Mouse (Mus musculus) limb, embryonic 10.5 days (tissue): Measurements from ENCODE around the gene Rab26. TPM values are rescaled to one million over a fixed set of nuclear protein-coding genes. Genes with fewer than 3 reads are reported as not detected.

Source experiments
- DNase-seq: peaks from one replicate; pipeline ENCODE4 v3.0.0-alpha.2; 2017; ENCODE audit warnings: low spot score
- H3K27ac ChIP-seq: fragments of 300-500 bp; sonication (generic); 2 replicates; pipeline ENCODE4 v1.5.1; 2016; ENCODE audit warnings: mild to moderate bottlenecking
- H3K27me3 ChIP-seq: fragments of 300-500 bp; sonication (generic); 2 replicates; pipeline ENCODE4 v1.6.1; 2016; ENCODE audit warnings: low read depth, mild to moderate bottlenecking; ENCODE audit not compliant: poor library complexity, severe bottlenecking
- H3K36me3 ChIP-seq: fragments of 300-500 bp; sonication (generic); 2 replicates; pipeline ENCODE4 v1.6.1; 2016; ENCODE audit warnings: mild to moderate bottlenecking, moderate library complexity
- H3K4me1 ChIP-seq: fragments of 300-500 bp; sonication (generic); 2 replicates; pipeline ENCODE4 v1.6.1; 2016
- H3K4me3 ChIP-seq: fragments of 300-500 bp; sonication (generic); 2 replicates; pipeline ENCODE4 v1.5.1; 2016; ENCODE audit warnings: mild to moderate bottlenecking, moderate library complexity
- H3K9me3 ChIP-seq: fragments of 300-500 bp; sonication (generic); replicated peaks from 2 replicates; pipeline ENCODE4 v1.6.1; 2016; ENCODE audit warnings: mild to moderate bottlenecking
- whole genome bisulfite sequencing: fragments of 180-500 bp; shearing (Covaris S2); methylation state at CpG from one replicate; pipeline ENCODE4 v1.1.7; 2016; 5-methylcytosine and 5-hydroxymethylcytosine counted together
- polyA plus RNA-seq: library from polyadenylated mRNA; unstranded; fragments of >200 nt; fragmentation: Nextera tagmentation; extraction: Ambion mirVana; gene quantifications from 2 replicates; pipeline ENCODE4 v1.2.1, GENCODE M21; 2016

The Rab26 gene
- polyA plus RNA-seq, 1 experiment from 2014 or later, result 3.8 TPM

DNA sequence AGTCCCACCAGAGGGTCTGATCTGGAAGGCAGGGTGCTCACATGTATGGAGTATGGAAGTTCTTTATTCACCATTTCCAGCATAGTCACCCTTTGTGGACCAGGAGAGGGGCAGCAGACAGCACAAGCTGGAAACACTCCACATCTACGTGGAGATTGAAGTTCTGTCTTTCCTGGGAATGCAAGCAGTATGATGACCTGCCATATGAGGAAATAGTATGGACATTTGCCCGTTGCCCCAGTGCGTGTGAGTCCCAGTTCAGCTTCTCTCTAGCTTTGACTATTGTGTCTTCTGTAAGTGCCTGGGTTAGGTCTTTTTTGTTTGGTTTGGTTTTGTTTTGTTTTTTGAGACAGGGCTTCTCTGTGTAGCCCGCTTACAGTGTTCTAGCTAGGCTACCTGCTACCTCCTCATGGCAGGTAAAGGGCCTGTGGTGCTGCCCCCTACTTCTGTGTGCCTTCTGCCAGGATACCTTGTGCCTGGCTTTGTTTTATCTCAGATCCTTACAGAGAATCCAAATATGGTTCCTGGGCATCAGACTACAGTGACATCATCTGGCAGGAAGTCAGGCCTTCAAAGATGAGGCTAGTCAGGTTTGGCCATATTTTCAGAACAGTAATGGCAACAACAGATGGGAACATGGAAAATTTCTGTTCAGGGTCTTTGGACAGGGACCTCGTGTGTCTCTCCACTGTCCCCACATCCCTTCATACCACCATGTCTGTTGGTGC is 26.5 kb upstream of the Rab26 start:
- Histone ChIP-seq H3K9me3 (no peaks in the 10 kb centered on the region), H3K36me3 (peaks cover 25% of the 10 kb centered on the region), H3K4me1 (peaks cover 28% of the 10 kb centered on the region), H3K4me3 (no peak overlapping the region), H3K27ac (no peak overlapping the region), H3K27me3 (no peaks in the 10 kb centered on the region)
- WGBS, result 91% methylated on average over 5 of the region's 5 CpGs
- no peak for DNase-seq

DNA sequence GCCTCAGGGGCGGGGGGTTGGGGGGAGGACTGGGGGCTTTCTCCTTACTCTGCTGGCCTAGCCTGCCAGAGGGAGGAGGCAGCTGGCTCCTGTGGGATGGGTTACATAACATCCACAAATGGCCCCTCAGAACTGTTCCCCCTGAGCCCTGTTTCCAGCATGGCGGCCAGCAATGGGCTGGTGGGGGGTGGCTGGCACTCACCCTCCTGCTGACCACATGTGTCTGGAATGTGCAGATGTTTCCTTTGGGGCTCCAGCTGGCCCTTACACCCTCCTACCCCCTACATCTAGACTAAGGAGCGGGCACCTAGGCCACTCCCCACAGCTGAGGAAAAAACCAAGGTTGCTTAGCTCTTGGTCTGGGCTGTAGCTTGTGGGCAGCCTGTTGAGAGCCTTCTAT is 25.1 kb upstream of the Rab26 start:
- no peaks in the 10 kb centered on the region for H3K27me3 ChIP-seq
- no peak overlapping the region for H3K4me3 ChIP-seq
- peaks cover 24% of the 10 kb centered on the region for H3K4me1 ChIP-seq
- peak overlapping the region; percentile 76 for H3K27ac ChIP-seq
- H3K9me3 ChIP-seq, result no peaks in the 10 kb centered on the region
- peaks cover 13% of the 10 kb centered on the region for H3K36me3 ChIP-seq
- DNase-seq, result no peak
- WGBS, result 78% methylated on average over 3 of the region's 3 CpGs

DNA sequence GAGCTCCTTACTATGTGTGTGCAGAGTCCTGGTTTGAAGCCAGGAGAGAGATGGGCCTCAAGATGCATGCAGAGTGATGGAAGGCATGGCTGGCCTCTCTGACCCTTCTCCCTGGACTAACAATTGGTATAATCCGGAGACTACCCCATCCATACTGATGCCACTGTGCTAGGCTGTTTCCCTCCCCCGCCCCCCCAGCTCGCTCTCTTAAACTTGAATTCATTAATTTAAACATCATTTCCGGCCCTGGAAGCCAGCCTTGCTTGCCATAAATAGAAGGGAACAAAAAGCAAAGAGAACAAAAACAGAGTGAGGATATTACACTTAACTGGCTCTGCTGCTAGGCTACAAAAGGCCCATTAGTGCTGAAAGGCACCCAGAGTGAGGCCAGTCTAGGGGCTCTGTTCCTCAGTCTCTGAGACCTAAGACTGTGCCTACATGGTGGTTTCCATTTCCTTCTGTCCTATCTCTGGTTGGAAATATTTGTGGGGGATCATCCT is 24.6 kb upstream of the Rab26 start:
- no peaks in the 10 kb centered on the region for H3K9me3 ChIP-seq
- H3K4me1 ChIP-seq, result peaks cover 24% of the 10 kb centered on the region
- H3K4me3 ChIP-seq, result no peak overlapping the region
- H3K27ac ChIP-seq, result peak overlapping the region; percentile 76
- WGBS, result 62% methylated on average over 4 of the region's 4 CpGs
- no peaks in the 10 kb centered on the region for H3K27me3 ChIP-seq
- peaks cover 13% of the 10 kb centered on the region for H3K36me3 ChIP-seq
- no peak for DNase-seq

DNA sequence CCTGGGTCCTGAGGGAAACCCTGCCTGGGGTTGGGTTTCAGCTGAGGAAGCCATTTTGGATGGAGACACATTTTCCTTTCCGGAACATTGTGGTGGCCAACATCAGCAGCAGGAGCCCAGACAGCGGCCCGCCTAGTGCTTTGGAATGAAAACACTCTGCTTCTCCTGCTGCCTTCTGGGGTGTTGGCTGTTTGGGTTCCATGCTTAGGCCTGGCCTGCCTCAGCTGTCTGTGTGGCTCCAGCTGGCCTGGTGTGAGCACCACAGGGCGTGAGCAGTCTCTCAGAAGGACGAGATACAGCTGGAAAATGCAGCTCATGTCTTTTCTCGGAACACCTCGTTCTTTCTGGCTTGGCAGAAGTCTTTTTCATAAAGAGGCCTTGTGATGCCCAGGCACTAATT is 23.1 kb upstream of the Rab26 start:
- H3K27ac ChIP-seq, result no peak overlapping the region
- H3K36me3 ChIP-seq, result peaks cover 13% of the 10 kb centered on the region
- no peaks in the 10 kb centered on the region for H3K9me3 ChIP-seq
- peaks cover 25% of the 10 kb centered on the region for H3K4me1 ChIP-seq
- H3K4me3 ChIP-seq, result no peak overlapping the region
- 94% methylated on average over 7 of the region's 7 CpGs for WGBS
- DNase-seq, result no peak
- H3K27me3 ChIP-seq, result no peaks in the 10 kb centered on the region

DNA sequence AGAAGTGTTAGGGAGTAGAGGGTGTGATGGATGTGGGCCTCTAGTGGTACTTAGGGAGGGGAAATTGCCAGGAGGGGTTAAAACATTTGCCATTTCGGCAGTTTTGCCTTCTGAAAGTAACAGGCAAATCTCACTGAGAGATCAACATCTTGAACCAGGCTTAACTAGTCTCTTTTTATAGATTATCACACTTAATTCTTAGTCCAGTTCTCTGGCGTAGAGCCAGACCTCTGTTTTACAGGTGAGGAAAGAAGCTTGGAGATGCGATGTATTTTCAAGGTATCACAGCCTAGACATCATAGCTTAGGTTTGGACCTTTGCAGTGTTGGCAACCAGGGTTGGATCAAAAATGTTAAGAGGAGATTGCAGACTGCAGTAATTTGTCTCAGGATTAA is 17.0 kb upstream of the Rab26 start:
- Histone ChIP-seq H3K4me1 (peaks cover 32% of the 10 kb centered on the region), H3K4me3 (peak overlapping the region; percentile 77), H3K9me3 (no peaks in the 10 kb centered on the region), H3K27ac (peak overlapping the region; percentile 93), H3K27me3 (peaks cover 17% of the 10 kb centered on the region), H3K36me3 (no peaks in the 10 kb centered on the region; the same call in 1 of the 2 replicates)
- no peak for DNase-seq
- WGBS, result 49% methylated on average over 3 of the region's 3 CpGs

DNA sequence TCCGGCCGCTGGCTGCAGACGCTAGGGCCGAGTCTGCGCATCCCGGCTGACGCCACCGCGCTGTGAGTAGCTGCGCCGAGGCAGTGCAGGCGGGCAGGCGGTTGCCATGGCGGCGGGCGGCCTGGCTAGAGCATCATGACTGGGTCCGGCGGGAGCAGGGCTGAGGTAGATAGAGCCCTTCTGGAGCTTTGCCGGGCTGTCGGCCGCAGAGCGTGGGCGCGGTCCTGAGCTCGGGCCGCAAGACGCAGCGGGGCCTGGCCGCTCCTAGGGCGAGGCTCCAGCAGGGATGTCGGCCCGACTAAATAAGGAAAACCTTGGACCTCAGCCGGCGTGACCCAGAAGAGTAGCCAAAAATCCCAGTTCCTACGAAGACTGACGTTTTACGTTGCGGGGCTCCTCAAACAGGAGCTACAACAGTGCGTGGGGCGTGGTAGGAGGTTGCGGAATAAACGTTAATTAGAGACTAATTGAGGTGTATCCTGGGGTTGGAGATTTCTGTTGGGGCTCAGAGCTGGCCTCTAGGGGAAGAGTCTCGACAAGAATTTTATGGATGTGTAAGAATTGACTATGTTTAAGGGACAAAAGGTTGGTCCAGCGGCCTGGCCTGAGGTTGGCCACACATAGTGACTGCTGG is 16.5 kb upstream of the Rab26 start:
- Histone ChIP-seq H3K27ac (peak overlapping the region; percentile 93), H3K27me3 (peaks cover 17% of the 10 kb centered on the region), H3K9me3 (no peaks in the 10 kb centered on the region), H3K36me3 (no peaks in the 10 kb centered on the region; the same call in 1 of the 2 replicates), H3K4me1 (peaks cover 32% of the 10 kb centered on the region), H3K4me3 (peak overlapping the region; percentile 77)
- WGBS, result under 1% methylated on average over 44 of the region's 44 CpGs
- peak; percentile 84 for DNase-seq

DNA sequence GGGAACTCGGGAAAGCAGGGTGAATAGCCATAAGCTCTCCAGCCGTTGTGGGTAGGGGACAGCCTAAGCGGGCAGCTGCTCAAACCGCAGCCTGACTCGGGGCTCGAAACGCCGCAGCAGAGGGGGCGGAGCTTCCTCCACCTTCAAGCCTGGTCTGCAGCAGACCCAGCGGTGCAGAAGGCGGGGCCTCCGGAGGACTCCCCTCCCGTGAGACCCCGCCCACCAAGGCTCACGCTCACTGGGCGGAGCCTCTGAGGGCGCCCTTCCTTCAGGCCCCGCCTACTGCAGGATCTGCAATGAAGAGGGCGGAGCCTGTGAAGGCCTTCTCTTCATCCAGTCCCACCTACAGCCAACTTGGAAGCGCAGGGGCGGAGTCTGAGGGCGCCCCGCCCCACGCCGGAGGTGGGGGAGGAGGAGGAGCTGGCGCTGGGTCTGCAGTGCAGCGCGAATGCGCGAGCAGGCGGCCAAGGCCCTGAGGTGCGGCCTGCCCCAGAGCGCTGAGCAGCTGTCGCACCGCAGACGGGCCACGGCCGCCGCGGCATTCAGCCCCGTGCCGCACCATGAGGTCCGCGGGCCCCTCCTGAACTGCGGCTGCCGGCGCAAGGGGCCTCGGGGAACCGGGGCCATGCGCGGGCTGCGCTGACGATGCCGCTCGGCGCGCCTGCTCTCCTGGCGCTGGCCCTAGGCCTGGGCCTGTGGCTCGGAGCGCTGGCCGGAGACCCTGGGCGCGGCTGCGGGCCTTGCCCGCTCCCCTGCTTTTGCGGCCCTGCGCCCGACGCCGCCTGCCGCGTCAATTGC is 15.8 kb upstream of the Rab26 start, which contains the start of gene Pkd1:
Pkd1 (plus strand) TSS at position 217 of the 798 bp plus-strand sequence.
- DNase-seq, result peak; percentile 98
- Histone ChIP-seq H3K36me3 (no peaks in the 10 kb centered on the region; the same call in 1 of the 2 replicates), H3K27ac (peak within 1 kb of the TSS; percentile 93), H3K4me1 (peaks cover 33% of the 10 kb centered on the region), H3K4me3 (peak within 1 kb of the TSS; percentile 77), H3K9me3 (no peaks in the 10 kb centered on the region), H3K27me3 (peaks cover 19% of the 10 kb centered on the region)
- under 1% methylated on average over 71 of the region's 72 CpGs for WGBS

DNA sequence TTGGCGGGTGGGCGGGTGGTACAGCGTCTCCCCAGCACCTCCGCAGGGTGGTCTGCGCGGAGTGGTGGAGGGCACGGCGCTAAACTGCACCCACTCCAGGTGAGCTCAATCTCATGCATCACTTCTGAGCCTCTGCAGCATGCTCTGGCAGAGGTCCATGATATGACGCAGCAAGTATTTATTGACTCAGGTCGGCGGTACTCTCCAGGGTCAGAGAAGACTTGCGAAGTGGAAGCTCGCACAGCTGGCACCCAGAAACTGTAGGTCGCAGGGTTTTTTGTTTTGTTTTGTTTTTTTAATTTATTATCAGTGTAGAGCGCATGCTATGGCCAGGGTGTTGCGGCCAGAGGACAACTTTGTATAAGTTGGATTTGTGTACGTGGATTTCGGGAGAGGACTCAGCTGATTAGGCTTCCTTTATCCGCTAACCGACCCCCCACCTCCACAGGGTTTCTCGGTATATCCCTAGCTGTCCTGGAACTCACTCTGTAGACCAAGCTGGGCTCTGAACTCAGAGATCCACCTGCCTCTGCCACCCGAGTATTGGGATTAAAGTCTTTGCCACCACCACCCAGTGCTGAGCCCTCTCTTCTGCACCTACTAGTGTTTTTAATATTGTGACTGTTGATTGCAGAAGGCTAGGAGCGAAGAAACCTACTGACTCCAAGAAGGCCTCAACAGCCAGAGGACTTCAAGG is 15.1 kb upstream of the Rab26 start:
- H3K4me3 ChIP-seq, result peak overlapping the region; percentile 77
- no peaks in the 10 kb centered on the region for H3K36me3 ChIP-seq
- WGBS, result 5% methylated on average over 23 of the region's 23 CpGs
- H3K9me3 ChIP-seq, result no peaks in the 10 kb centered on the region
- peak overlapping the region; percentile 93 for H3K27ac ChIP-seq
- peak; percentile 50 for DNase-seq
- H3K27me3 ChIP-seq, result peaks cover 25% of the 10 kb centered on the region
- H3K4me1 ChIP-seq, result peaks cover 37% of the 10 kb centered on the region

DNA sequence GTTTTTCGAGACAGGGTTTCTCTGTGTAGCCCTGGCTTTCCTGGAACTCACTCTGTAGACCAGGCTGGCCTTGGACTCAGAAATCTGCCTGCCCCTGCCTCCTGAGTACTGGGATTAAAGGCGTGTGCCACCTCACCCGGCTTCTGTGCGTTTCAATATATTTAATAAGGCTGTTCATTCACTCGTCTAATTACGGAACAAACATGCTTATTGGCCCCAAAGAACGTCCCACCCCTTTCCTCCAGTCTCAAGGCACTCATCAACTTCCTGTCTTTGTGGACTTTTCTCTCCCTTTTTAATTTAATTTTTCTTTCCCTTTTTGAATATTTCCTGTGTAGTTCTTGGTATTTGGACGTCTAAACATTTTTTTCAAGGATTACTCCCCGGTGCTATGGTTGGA is 14.4 kb upstream of the Rab26 start:
- Histone ChIP-seq H3K4me3 (peak overlapping the region; percentile 77), H3K27me3 (peaks cover 25% of the 10 kb centered on the region), H3K27ac (peak overlapping the region; percentile 93), H3K36me3 (no peaks in the 10 kb centered on the region), H3K9me3 (no peaks in the 10 kb centered on the region), H3K4me1 (peaks cover 37% of the 10 kb centered on the region)
- 44% methylated on average over 9 of the region's 9 CpGs for WGBS
- no peak for DNase-seq

DNA sequence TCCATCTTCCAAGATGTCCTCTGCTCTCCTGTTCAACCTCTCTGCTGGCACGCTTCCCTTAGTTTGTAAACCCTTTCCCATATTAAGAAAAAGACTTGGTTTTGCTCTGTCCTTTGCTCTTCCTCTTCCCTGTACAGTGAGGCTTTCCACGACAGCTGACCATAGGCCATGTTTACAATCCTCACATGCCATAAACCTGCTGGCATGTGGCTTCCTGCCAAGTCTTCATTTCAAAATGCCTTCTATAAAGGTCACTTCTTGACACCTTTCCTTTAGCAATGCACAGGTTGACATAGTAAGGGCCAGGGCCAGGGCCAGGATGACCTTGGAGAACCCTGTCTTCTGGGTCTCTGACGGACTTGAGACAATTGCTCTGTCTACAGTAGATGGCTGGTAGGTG is 12.2 kb upstream of the Rab26 start:
- DNase-seq, result no peak
- 91% methylated on average over 3 of the region's 3 CpGs for WGBS
- Histone ChIP-seq H3K4me1 (peaks cover 27% of the 10 kb centered on the region), H3K36me3 (no peaks in the 10 kb centered on the region), H3K27ac (no peak overlapping the region), H3K4me3 (no peak overlapping the region), H3K27me3 (peaks cover 25% of the 10 kb centered on the region), H3K9me3 (no peaks in the 10 kb centered on the region)

DNA sequence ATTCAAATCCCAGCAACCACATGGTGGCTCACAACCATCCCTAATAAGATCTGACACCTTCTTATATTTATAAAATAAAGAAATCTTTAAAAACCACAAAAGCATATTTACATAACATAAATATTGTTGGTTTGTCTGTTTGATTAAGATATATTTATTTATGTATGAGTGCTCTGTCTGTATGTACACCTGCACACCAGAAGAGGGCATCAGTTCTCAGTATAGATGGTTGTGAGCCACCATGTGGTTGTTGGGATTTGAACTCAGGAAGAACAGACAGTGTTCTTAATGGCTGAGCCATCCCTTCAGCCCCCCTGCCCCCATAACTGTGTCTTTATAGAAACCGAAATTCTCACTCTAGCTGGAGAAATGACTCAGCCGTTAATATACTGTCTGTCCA is 11.2 kb upstream of the Rab26 start:
- WGBS, result 98% methylated on average over 2 of the region's 2 CpGs

DNA sequence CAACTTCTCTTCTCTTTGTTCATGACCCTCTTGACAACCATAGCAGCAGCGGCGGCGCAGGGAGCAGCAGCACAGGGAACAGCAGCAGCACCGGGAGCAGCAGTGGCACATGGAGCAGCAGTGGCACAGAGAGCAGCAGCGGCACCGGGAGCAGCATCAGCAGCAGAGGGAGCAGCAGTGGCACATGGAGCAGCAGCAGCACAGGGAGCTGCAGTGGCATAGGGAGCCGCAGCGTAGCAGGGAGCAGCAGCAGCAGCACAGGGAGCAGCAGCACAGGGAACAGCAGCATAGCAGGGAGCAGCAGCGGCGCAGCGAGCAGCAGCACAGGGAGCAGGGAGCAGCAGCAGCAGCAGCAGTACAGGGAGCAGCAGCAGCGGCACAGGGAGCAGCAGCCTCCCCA is 10.6 kb upstream of the Rab26 start:
- H3K9me3 ChIP-seq, result no peaks in the 10 kb centered on the region
- WGBS, result 19% methylated on average over 12 of the region's 12 CpGs

More for the DNA sequence above, 11.2 kb upstream of the Rab26 start:
- H3K36me3 ChIP-seq, result no peaks in the 10 kb centered on the region
- no peaks in the 10 kb centered on the region for H3K9me3 ChIP-seq
- H3K27ac ChIP-seq, result no peak overlapping the region
- no peak for DNase-seq
- no peak overlapping the region for H3K4me3 ChIP-seq
- H3K4me1 ChIP-seq, result peaks cover 18% of the 10 kb centered on the region
- H3K27me3 ChIP-seq, result peaks cover 25% of the 10 kb centered on the region

More for the DNA sequence above, 10.6 kb upstream of the Rab26 start:
- Histone ChIP-seq H3K36me3 (no peaks in the 10 kb centered on the region), H3K4me1 (peaks cover 16% of the 10 kb centered on the region), H3K4me3 (peak overlapping the region; percentile 28), H3K27me3 (peaks cover 25% of the 10 kb centered on the region), H3K27ac (peak overlapping the region; percentile 56; the same call in 1 of the 2 replicates)
- DNase-seq, result peak; percentile 40
